Mouse (Mus musculus) myocyte (in vitro differentiated cells): ENCODE data around the gene Lpin2. TPM values are rescaled to one million over a fixed set of nuclear protein-coding genes. Genes with fewer than 3 reads are reported as not detected.

Source experiments
- H3K27me3 ChIP-seq: one replicate; pipeline ENCODE4 v1.6.1; 2011; ENCODE audit not compliant: control insufficient read depth, insufficient read depth, insufficient read length
- H3K36me3 ChIP-seq: one replicate; pipeline ENCODE4 v1.6.1; 2011; ENCODE audit not compliant: control insufficient read depth, insufficient read depth
- H3K4me2 ChIP-seq: one replicate; pipeline ENCODE4 v1.6.1; 2011; ENCODE audit warnings: low read depth, control low read depth
- H3K4me3 ChIP-seq: one replicate; pipeline ENCODE4 v1.5.1; 2011; ENCODE audit warnings: mild to moderate bottlenecking, control low read depth, moderate library complexity
- H3K79me2 ChIP-seq: one replicate; pipeline ENCODE4 v1.6.1; 2011; ENCODE audit not compliant: control insufficient read depth, insufficient read depth
- H3ac ChIP-seq: one replicate; pipeline ENCODE4 v1.6.1; 2011; ENCODE audit not compliant: control insufficient read depth, insufficient read length
- CEBPB ChIP-seq: IDR thresholded peaks from 2 replicates; pipeline ENCODE4 v1.6.1; 2011; ENCODE audit warnings: mild to moderate bottlenecking, moderate library complexity; ENCODE audit not compliant: poor library complexity, insufficient read depth, severe bottlenecking
- E2F4 ChIP-seq: IDR thresholded peaks from one replicate; pipeline ENCODE4 v1.6.1; 2011; ENCODE audit warnings: mild to moderate bottlenecking, control low read depth, moderate library complexity; ENCODE audit not compliant: insufficient read depth
- MAX ChIP-seq: IDR thresholded peaks from one replicate; pipeline ENCODE4 v1.6.1; 2011; ENCODE audit warnings: low read depth, mild to moderate bottlenecking, control low read depth
- MYOD1 ChIP-seq, 3 experiments: IDR thresholded peaks; one replicate each; pipeline ENCODE4 v1.6.1; 2011; ENCODE audit warnings: control low read depth in 2 of 3, low read depth in 2 of 3, mild to moderate bottlenecking in 2 of 3, moderate library complexity in 1 of 3; ENCODE audit not compliant: insufficient read length in 2 of 3, control insufficient read depth in 1 of 3
- MYOG ChIP-seq, 3 experiments: IDR thresholded peaks; one replicate each; pipeline ENCODE4 v1.6.1; 2011; ENCODE audit warnings: control low read depth in 2 of 3, low read depth in 2 of 3, mild to moderate bottlenecking in 2 of 3; ENCODE audit not compliant: insufficient read length in 2 of 3, control insufficient read depth in 1 of 3, insufficient read depth in 1 of 3
- POLR2A ChIP-seq: IDR thresholded peaks from one replicate; pipeline ENCODE4 v1.6.1; 2011; ENCODE audit warnings: low read depth, mild to moderate bottlenecking, control low read depth, moderate library complexity; ENCODE audit not compliant: insufficient read length
- POLR2AphosphoS2 ChIP-seq: IDR thresholded peaks from one replicate; pipeline ENCODE4 v1.6.1; 2011; ENCODE audit warnings: low read depth, control low read depth; ENCODE audit not compliant: insufficient read length
- REST ChIP-seq: IDR thresholded peaks from one replicate; pipeline ENCODE4 v1.6.1; 2011; ENCODE audit warnings: mild to moderate bottlenecking, control low read depth, moderate library complexity; ENCODE audit not compliant: insufficient read depth, insufficient read length
- SRF ChIP-seq: IDR thresholded peaks from one replicate; pipeline ENCODE4 v1.6.1; 2011; ENCODE audit warnings: low read depth; ENCODE audit not compliant: control insufficient read depth, insufficient read length
- TCF12 ChIP-seq: IDR thresholded peaks from one replicate; pipeline ENCODE4 v1.6.1; 2011; ENCODE audit warnings: mild to moderate bottlenecking, control low read depth; ENCODE audit not compliant: poor library complexity, insufficient read depth, severe bottlenecking
- TCF3 ChIP-seq: IDR thresholded peaks from one replicate; pipeline ENCODE4 v1.6.1; 2011; ENCODE audit warnings: low read depth, control low read depth; ENCODE audit not compliant: insufficient read length
- USF1 ChIP-seq: IDR thresholded peaks from one replicate; pipeline ENCODE4 v1.6.1; 2011; ENCODE audit warnings: low read depth, mild to moderate bottlenecking, control low read depth, moderate library complexity
- polyA plus RNA-seq: library from polyadenylated mRNA; unstranded; fragments of >200 nt; fragmentation: generic; extraction: Trizol; gene quantifications from one replicate; pipeline ENCODE4 v1.2.1, GENCODE M21; 2012; ENCODE audit warnings: missing spikeins

Lpin2 gene
- polyA plus RNA-seq, 1 experiment = 6.4 TPM

GRCm38 (mm10) chr17:71250819-71251600, 68.7 kb downstream of the Lpin2 start:
- TF ChIP-seq TCF12 (no peak), MYOD1 (IDR thresholded peaks at IDR 0.05; ENCODE audit: control insufficient read depth in 1 of 3, insufficient read length in 2 of 3, low read depth in 2 of 3) (peak in 1 of 3 experiments; percentile 12), SRF (no peak), USF1 (peak; percentile 80), MAX (no peak), POLR2A (no peak), POLR2AphosphoS2 (peak; percentile 19)
- Histone ChIP-seq H3K4me3 (no peak overlapping the region), H3ac (no peak overlapping the region), H3K79me2 (no peaks in the 10 kb centered on the region), H3K36me3 (no peaks in the 10 kb centered on the region), H3K27me3 (no peaks in the 10 kb centered on the region), H3K4me2 (peak overlapping the region; percentile 49)

- Histone ChIP-seq H3K36me3 (no peaks in the 10 kb centered on the region), H3K4me3 (no peak overlapping the region), H3K4me2 (no peak overlapping the region), H3K79me2 (no peaks in the 10 kb centered on the region), H3K27me3 (no peaks in the 10 kb centered on the region), H3ac (no peak overlapping the region)
- TF ChIP-seq MAX = no peak
- no peak for TF ChIP-seq SRF
- TF ChIP-seq USF1 = no peak
- no peak for TF ChIP-seq TCF3
- TF ChIP-seq POLR2A = no peak
- TF ChIP-seq CEBPB = no peak
- no peak for TF ChIP-seq E2F4
- TF ChIP-seq MYOG (IDR thresholded peaks at IDR 0.05; ENCODE audit: control insufficient read depth in 1 of 3, insufficient read depth in 1 of 3, insufficient read length in 2 of 3, low read depth in 2 of 3) = no peak
- TF ChIP-seq POLR2AphosphoS2 = no peak
- TF ChIP-seq TCF12 = no peak
- TF ChIP-seq MYOD1 (IDR thresholded peaks at IDR 0.05; ENCODE audit: control insufficient read depth in 1 of 3, insufficient read length in 2 of 3, low read depth in 2 of 3) = no peak
- no peak for TF ChIP-seq REST
Measured at GRCm38 (mm10) chr17:71251601-71252001, 69.2 kb downstream of the Lpin2 start.

GRCm38 (mm10) chr17:71252101-71252500, 69.7 kb downstream of the Lpin2 start:
- TF ChIP-seq TCF12 (no peak), USF1 (no peak), MYOD1 (IDR thresholded peaks at IDR 0.05; ENCODE audit: control insufficient read depth in 1 of 3, insufficient read length in 2 of 3, low read depth in 2 of 3) (no peak), TCF3 (no peak), CEBPB (no peak), POLR2A (no peak)
- Histone ChIP-seq H3K79me2 (no peaks in the 10 kb centered on the region), H3K4me3 (no peak overlapping the region)

GRCm38 (mm10) chr17:71253391-71253790, 71.0 kb downstream of the Lpin2 start:
- H3ac ChIP-seq = no peak overlapping the region
- no peaks in the 10 kb centered on the region for H3K79me2 ChIP-seq
- no peak overlapping the region for H3K4me3 ChIP-seq
- TF ChIP-seq CEBPB (no peak), POLR2AphosphoS2 (no peak), REST (no peak), E2F4 (no peak), TCF12 (no peak), USF1 (no peak), MYOG (IDR thresholded peaks at IDR 0.05; ENCODE audit: control insufficient read depth in 1 of 3, insufficient read depth in 1 of 3, insufficient read length in 2 of 3, low read depth in 2 of 3) (no peak), POLR2A (no peak), MAX (no peak), SRF (no peak)
- no peaks in the 10 kb centered on the region for H3K36me3 ChIP-seq
- H3K4me2 ChIP-seq = no peak overlapping the region
- H3K27me3 ChIP-seq = no peaks in the 10 kb centered on the region

More at GRCm38 (mm10) chr17:71252101-71252500, 69.7 kb downstream of the Lpin2 start:
- Histone ChIP-seq H3K27me3 (no peaks in the 10 kb centered on the region), H3K4me2 (no peak overlapping the region), H3ac (no peak overlapping the region), H3K36me3 (no peaks in the 10 kb centered on the region)

GRCm38 (mm10) chr17:71254106-71254505, 71.7 kb downstream of the Lpin2 start:
- Histone ChIP-seq H3K27me3 (no peaks in the 10 kb centered on the region), H3K79me2 (no peaks in the 10 kb centered on the region), H3K4me3 (no peak overlapping the region), H3K36me3 (no peaks in the 10 kb centered on the region), H3ac (no peak overlapping the region), H3K4me2 (no peak overlapping the region)
- no peak for TF ChIP-seq USF1
- no peak for TF ChIP-seq MYOG (IDR thresholded peaks at IDR 0.05; ENCODE audit: control insufficient read depth in 1 of 3, insufficient read depth in 1 of 3, insufficient read length in 2 of 3, low read depth in 2 of 3)
- TF ChIP-seq TCF12 = no peak
- TF ChIP-seq POLR2AphosphoS2 = no peak
- TF ChIP-seq TCF3 = no peak
